Mouse (Mus musculus): ENCODE data around the gene Zfp992.
"Not testable (repeated sequence)": the region's sequence is repeated elsewhere in the genome, so short reads cannot be mapped to it uniquely, and the experiment has no call there.

Gene Zfp992

GRCm38 (mm10) chr4:146517150-146517549, 68.3 kb downstream of the Zfp992 start:
- not testable (repeated sequence) for DNase-seq (ENCODE audit: low spot score in 2 of 2)
